Mouse (Mus musculus) ES-CJ7 (cell line): ENCODE results near the gene Tmem219.

ENCODE experiments used
- DNase-seq: peaks from one replicate; pipeline ENCODE4 v3.0.0; 2011; ENCODE audit warnings: low read depth, low spot score

Tmem219 gene

DNA sequence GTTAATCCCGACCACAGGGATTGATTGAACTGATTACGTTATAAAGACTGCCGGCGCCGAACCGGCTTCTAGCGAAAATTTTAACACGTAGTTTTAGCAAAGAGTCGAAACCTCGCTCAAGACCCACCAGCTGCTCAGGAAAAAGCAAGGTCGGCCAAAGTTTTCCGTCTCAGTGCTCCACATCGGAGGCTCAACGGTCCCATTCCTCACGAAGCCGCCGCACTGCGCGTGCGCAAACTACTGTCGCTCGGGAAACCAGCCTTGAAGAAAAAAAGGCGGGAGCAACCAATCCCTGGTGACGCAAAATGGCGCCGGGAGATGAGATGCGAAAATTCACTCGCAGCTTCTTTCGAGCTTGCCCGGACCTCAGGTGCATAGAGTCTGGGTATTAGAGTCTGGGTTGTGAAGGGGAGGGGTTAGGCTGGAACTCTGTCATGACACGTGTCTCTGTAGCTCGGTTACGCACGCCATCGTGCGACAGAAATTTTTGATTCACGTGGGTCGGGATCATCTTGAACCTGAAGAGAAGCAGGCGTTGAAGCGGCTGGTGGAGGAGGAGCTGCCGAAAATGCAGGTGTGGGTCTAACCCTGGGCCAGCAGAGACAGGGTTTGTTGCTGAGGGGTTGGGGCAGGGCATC lies 60.5 kb downstream of the Tmem219 start, which contains the start of gene Ino80e:
Gene Ino80e, minus strand, starts transcription at position 231 of the 638 bp plus-strand sequence.
- peak; percentile 95 for DNase-seq

DNA sequence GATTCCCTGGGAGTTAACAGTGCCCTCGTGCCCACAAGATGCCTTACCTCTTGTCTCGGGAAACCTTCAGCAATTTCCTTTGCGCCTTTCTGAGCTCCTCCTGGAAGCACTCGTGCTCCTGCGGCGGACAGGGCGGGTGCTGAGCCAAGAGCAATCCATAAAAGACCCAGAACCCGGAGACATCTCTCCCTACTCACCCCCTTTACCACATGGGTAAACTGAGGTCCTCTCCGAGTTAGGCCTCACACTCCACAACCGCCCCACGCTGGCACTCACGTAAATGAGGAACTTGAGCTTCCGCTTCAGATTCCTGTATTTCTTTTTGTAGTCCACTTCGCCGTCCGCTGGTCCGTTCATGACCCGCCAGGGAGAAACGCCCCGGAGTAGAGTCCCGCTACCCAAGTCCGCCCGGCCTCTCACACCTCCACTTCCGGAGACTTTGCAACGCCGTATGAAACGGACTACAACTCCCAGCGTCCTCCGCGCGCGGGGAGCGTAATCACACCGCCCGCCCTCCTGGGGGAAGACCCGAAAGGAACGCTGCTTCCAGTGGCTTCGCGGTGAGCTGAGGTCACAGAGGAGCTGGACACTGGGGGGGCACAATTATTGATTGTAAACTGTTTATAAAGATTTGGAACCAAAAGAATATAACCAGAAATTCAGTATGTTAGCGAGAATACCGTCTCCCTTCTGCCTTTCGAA lies 61.1 kb downstream of the Tmem219 start, which contains the start of gene Hirip3:
Gene Hirip3, plus strand, starts transcription at position 544 of the 702 bp plus-strand sequence.
- DNase-seq, result peak; percentile 95

DNA sequence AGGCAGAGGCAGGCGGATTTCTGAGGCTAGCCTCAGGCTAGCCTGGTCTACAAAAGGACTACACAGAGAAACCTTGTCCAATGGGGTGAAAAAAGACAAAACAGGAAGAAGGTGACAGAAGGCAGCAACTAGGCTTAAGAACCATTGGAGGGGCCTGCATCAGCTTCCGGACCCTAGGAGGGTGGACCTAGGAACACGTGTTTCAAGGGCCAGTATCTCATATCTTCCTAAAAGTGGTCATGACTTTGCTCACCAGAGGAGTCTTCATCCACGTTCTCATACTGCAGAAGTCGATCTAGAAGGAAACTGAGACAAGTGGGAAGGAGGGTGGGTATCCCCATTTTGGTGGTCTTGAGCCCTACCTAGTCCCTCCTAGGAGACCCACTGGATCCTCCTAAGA lies 61.7 kb downstream of the Tmem219 start:
- DNase-seq, result no peak

DNA sequence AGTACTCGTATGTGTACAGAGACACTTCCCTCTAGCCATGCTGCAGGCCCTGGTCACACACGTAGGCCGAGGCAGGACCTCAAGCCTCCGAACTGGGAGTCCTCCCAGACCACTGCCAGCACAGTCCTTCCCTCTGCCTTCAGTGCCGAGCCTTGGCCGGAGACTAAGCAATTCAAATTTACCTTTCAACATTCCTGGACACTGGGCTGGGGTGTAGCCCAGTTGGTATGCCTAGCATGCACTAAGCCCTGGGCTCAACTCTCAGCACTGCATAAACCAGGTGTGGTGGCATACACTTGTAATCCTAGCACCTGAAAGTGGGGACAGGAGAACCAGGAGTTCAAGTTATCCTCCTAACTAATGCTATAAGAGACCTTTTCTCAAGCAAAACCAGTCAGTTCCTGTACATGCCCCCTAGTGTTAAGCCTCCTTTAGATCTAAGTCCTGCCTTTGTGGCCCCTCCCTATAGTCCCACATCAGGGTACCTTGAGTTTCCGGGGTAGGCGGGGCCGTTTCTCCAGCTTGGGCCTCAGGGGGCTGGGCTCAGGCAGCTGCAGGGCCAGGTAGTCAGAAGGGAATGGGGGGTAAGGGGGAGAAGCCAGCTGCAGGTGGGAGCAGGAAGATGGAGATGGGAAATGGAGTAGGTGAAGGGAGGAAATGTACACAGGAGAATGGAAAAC lies 65.8 kb downstream of the Tmem219 start:
- peak; percentile 88 for DNase-seq

DNA sequence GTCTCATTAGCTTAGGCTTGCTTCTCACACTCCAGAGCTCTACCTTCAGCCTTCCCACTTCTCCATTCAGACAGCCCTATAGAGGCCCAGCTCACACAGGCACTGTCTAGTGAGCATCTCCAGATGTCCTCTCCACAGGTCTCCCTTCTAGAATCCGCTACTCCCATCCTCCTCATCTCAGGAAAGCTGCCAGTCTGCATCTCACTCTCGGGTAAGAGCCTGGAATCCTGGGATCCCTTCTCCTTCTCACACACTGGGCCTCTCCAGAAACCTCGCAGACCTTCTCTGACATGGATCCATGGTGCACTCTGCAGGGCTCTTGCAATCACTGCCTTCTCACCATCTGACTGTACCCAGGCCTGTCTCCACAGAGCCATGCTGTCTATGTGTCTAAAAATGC lies 67.1 kb downstream of the Tmem219 start:
- no peak for DNase-seq

DNA sequence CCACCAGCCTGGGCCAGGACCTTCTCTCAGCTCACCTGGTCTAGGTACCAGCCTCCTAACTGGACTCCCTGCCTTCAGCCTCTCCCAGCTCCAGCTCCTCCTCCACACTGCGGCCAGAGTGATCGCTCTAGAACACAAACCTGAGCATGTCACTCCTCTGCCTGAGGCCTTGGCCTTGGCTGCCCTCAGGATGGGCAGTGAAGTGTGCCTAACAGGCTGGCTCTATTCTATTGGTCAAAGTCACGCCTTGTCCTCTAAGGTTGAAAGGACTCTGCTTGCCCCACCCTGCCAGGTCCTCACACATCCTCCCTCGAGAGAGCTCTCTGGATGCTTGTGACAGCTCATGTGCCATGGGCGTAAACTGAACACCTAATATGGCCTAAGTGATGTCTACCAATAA lies 69.3 kb downstream of the Tmem219 start:
- peak; percentile 4 for DNase-seq

DNA sequence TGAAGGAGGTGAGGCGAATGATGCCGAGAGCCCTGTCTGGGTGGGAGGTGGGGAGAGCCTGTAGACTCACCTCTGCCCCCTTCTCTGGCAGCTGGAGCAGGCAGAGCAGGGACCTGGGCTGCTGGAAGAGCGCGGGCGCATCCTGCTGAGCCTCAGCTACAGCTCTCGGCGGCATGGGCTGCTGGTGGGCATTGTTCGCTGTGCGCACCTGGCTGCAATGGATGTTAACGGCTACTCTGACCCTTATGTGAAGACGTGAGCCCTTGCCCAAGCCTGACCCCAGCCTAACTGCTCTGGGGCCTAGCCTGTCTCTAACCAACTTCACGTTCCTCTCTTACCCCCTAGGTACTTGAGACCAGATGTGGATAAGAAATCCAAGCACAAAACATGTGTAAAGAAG lies 71.5 kb downstream of the Tmem219 start:
- DNase-seq, result no peak

DNA sequence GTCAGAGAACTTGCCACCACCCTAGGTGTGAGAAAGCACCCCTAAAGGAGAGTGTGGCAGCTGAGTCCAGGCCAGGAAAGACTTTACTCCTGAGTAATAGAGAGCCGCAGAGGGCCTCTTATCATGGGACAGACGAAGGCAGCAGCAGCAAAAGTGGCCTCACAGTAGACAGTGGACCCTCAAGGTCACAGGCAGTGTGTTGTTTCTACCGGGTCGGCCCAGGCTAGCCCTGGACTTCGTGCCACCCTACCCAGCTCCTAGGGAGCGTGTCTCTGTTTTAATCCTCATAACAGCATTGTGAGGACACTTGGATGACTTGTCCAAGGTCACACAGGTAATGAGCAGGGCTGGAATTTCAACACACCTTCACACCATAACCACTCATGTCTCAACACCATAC lies 72.6 kb downstream of the Tmem219 start:
- no peak for DNase-seq

DNA sequence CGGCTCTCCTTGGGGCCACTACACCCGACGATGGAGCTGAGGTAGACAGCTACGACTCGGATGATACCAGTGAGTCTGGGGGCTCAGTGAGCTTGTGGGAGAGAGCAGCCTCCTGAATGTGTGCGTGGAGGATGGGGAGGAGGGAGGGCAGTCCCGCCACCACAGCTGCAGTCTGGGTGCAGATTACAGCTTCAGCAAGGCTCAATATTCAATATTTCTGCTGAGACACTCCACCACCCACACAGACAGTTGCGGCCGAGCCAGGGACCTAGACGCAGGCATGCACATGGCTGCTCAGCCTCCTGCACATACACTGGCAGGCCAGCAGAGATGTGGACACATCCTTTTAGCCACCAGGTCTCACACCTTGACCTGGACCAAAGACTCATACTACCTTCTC lies 73.9 kb downstream of the Tmem219 start:
- DNase-seq, result no peak

DNA sequence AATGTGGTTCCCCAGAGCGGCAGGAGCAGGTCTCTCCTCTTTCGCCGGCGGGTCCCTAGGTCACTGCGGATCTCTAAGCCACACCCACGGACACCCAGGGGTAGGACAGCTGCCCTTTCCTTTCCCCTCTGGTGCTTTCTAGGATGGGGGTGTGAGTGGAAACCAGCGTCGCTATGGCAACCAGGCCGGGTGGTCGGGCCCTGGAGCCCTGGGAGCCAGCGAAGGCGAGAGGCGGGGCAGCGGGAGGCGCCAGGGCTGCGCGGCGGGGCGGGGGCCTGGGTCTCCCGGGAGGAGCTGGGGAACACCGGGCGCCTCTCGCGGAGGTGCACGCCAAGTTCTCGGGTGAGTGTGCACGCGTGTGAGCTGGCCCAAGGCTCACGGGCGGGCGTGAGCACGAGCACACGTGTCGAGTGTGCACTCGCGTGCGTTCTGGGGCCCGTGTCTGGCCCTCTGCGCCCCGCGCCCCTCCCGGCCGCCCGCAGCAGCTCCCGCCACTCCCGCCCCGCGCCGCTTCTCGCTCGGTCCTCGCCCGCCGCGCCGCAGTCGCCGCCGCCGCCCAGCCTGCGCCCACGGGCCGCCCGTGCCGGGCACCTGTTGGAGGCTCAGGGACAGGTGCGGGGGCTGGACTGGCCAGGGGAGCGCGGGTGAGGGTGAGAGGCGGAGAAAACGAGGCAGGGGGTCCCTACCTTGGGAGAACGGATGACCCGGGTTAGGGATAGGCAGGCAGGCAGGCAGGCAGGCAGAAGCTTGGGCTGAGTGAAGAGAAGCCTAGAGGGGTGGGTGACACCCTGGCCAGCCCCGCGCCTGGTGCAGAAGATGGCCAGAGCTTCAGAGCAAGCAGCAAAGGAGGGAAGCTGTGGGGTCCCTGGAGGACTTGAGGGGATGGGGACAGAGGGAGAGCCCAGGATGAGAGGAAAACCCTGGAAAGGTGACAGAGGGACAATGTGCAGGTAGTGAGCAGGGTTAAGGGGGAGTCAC lies 75.0 kb downstream of the Tmem219 start:
- DNase-seq, result peak; percentile 50

DNA sequence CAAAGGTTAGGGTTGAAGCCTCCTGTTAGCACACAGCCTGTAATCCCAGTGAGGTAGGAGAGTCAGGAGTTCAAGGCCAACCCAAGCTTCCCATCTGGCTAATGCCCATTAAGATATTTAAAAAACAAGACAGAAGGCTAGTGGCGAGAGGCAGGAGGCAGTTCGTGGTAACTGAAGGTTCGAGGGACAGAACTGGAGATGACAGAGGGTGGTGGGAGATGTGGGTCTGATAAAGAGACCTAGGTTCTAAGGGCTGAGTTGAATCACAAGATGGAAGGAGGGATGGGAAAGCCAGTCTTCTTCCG lies 75.6 kb downstream of the Tmem219 start, which contains the start of gene Doc2a:
Gene Doc2a, plus strand, starts transcription at position 301 of the 305 bp plus-strand sequence.
- DNase-seq, result no peak

DNA sequence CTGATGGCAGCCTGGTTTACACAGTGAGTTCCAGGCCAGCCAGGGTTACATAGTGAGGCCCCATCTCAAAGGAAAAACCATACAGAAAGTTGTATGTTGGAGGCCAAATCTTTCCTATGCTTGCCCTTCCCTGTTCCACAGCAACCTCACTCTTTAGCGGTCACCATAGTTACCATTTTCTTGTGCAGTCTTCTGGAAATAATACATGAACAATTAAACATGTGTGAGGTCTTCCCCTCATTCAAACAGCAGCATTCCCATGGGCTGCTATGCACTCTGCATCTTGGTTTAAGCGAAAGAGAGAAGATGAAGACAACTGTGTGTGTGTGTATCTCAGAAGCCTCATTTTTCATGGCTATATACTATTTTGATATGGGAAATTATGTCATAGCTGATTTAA lies 77.2 kb downstream of the Tmem219 start:
- no peak for DNase-seq

DNA sequence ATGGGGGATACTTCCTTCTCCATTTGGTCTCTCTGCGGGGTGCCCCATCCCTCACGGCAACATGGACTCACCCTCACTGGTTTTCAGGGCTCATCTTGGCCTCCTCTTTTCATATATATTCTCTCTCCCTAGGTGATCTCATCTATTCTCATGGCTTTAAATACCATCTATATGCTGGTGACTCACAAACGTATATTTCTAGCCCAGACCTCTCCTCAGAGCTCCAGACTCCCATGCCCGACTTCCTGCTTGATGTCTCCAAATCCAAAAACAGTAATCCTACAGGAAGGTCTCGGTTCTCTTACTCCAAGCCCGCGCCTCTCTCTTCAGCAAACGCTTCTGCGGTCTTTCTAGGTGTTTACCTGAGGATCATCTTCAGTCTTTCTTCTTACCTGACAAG lies 79.4 kb downstream of the Tmem219 start:
- no peak for DNase-seq
